Mouse (Mus musculus) fibroblast of lung, adult 2 months (primary cell): ENCODE results near the gene Tmem214.
"Not testable (repeated sequence)": the region's sequence is repeated elsewhere in the genome, so short reads cannot be mapped to it uniquely, and the experiment has no call there.

Experiments
- DNase-seq: peaks from one replicate; pipeline ENCODE4 v3.0.0-alpha.2; 2011; ENCODE audit warnings: low read depth

Gene Tmem214

DNA sequence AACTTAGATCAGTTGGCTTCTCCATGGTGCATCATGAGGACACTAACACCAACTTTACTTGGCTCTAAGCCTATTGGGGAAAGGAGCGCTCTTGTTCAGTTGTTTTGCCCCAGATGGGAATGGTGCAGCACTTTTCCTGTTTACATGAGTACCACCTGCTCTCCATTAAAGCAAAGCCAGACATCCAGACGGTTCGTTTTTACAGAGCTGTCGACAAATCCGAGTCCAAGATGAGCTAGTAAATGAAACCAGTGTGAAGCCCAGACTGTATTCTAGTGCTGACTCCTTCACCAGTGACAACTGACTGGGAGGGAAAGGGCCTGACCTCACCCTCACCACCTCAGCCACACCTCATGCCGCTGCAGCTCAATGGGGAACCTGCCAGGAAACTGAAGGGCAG, 10.8 kb downstream of the Tmem214 start:
- DNase-seq = no peak

DNA sequence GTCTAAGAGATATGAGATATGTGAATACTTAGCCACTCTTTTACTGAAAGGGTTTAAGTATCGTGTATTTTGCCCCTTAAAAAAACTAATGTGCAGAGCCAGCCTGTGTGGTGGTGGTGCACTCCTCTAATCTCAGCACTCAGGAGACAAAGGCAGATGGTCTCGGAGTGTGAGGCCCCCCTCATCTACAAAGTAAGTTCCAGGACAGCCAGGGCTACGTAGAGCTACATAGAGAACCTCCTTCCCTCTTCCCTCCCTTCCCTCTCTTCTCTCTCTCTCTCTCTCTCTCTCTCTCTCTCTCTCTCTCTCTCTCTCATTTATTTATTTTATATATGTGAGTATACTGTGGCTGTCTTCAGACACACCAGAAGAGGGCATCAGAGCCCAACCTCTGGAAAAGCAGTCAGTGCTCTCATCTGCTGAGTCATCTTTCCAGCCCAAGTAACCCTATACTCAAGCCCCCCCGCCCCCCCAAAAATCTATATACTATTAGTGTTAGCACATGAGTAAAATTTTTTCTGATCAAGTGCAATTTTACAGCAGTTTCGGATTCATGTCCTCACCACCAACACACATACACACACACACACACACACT, 11.6 kb downstream of the Tmem214 start:
- DNase-seq = no peak

GRCm38 (mm10) chr5:30881839-30882238, 14.0 kb downstream of the Tmem214 start:
- not testable (repeated sequence) for DNase-seq

DNA sequence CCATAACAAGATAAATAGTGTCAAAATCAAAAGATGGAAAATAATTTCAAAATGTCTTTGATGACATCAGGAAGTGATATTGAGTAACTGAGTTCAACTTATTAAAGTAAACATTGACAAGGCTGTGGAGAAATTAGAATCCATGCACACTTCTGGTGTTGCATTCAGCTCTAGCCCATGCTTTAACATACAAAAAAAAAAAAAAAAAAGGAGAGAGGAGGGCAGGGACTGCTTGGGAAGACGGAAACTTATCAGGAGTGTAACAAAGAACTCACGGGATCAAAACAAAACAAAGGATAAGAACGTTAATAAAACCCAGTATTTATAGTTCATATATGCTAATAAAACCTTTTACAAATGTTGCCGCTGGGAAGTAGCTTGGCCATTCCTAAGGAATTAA, 18.4 kb downstream of the Tmem214 start:
- no peak for DNase-seq

DNA sequence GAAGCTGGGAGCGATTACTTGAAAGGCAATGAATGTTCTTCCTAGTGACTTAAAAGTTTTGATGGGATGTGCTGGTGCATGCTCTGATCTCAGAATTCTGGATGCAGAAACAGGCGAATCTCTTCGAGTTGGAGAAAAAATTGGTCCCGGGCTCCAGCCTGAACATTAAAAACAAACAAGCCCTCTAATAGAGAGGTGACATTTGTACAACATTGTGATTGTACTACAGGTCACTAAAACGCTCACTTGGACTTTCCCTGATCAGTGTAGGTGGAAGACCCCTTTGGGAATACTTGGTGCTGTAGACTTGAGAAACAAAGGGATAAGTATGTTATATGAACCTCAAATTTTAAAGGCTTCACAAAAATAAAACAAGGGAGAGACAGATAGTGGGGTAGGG, 18.9 kb downstream of the Tmem214 start:
- no peak for DNase-seq

DNA sequence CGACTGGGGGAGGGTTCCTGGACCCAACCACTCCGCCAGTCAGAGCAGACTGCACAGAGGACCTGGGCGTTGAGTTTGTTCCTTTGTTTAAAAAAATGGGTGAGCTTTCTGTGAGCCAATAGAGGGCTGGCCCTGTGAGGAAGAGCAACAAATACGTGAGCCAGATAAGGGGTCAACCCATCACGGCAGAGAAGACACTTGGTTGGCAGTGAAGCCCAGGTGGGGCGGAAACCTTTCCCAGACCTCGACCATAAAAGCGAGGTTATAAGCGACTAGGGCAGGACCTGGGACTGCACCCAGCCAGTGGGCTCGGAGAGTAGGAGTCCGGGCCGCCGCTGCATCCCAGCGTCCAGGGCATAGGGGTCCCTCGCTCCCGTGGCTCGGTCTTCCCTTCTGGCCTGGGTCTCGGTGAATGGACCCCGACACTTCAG, 19.5 kb downstream of the Tmem214 start:
- DNase-seq = no peak

GRCm38 (mm10) chr5:30887858-30888336, 20.1 kb downstream of the Tmem214 start:
- DNase-seq = peak; percentile 98

- DNase-seq = peak; percentile 85
Measured at GRCm38 (mm10) chr5:30888337-30889087, 20.7 kb downstream of the Tmem214 start, which contains the start of gene Agbl5. Agbl5 (plus strand) TSS chr5:30888694.

DNA sequence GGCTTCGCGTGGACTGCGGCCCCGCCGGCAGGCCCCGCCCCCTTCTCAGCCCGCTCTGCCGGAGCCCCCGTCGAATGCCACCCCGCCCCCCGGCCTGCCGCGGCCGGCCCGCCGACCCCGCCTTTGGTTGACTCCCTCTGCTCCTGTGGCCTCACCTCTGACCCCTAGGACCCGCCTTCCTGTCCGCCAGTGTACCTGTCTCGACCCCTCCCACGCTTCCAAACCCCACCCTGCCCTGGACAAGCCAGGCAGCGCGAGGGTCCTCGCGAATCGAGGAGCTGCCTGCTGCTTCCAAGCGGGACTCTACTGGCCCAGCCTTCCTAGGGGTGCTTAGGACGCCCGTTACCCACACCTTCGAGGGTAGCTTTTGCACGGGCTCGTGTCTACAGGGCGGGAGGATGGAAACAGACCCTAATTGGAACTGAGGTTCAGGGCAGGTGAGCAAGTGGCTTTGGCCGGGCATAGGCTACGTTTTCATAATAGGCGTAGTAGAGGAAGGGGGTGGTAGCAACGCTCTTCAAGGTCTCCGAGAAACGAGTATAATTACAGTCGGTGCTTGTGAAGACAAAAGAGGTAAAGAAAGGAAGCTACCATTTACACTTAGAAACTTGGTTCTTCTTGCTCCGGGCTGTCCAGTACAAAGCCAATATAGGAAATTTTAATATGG, 21.4 kb downstream of the Tmem214 start:
- DNase-seq = no peak

DNA sequence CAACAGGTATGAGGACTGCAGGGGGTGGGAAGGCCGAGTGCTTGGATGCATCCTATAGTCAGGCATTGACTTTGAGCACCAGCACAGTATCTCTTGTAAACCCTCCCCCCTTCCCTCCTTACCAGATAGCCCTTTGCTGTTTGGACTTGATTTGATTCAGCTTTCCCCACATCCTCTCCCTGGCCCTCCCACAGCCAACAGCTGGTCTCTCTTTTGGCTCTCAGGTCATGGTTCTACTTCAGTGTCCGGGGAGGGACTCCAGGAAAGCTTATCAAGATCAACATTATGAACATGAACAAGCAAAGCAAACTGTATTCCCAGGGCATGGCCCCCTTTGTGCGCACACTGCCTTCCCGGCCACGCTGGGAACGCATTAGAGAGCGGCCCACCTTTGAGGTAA, 22.6 kb downstream of the Tmem214 start:
- DNase-seq = no peak

DNA sequence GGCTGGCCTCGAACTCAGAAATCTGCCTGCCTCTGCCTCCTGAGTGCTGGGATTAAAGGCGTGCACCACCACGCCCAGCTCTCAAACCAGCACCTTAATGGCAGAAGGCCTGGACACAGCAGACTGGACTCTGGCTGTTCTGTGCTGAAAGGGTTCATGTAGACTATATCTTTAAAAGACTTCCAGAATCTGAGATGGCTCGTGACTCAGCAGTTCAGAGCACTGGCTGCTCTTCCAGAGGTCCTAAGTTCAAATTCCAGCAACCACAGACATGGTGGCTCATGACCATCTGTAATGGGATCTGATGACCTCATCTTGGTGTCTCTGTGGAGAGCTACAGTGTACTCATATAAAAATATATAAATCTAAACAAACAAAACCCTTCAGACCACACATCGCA, 34.0 kb downstream of the Tmem214 start:
- DNase-seq = no peak

GRCm38 (mm10) chr5:30907413-30908059, 39.7 kb downstream of the Tmem214 start, which contains the start of gene Ost4:
Ost4 (minus strand) TSS chr5:30907788.
- peak; percentile 92 for DNase-seq

GRCm38 (mm10) chr5:30908426-30909299, 40.9 kb downstream of the Tmem214 start:
- DNase-seq = peak; percentile 91

DNA sequence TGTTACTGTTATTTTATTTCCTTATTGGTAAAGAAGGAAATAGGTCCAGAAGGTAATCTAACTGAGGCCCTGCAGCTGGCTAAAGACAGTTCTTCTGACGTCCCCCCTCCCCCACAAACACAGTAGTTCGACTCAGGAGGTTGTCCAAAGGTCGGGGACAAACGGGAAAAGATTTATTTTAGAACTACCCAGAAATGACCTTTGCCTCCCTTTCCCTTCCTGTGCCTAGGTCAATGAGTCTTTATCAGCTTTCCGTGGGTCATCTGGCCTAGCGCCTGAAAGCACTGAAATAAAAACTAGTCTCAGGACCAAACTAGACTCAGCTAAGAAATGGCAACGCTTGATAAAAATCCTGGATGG, 41.5 kb downstream of the Tmem214 start:
- DNase-seq = no peak

DNA sequence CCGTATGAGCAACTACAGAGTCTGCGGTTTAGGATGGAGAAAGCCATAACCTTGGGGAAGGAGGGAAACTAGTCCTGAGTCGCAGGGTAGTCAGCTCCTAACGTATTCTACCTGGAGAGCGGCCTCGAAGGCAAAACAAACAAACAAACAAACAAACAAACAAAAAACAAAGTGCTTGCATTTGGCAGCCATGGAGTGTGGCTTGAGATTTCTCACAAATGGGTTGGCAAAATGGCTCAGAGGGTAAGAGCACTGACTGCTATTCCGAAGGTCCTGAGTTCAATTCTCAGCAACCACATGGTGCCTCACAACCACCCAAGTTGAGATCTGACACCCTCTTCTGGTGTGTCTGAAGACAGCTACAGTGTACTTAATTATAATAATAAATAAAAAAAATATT, 42.1 kb downstream of the Tmem214 start:
- DNase-seq = no peak

- peak; percentile 80 for DNase-seq
Measured at GRCm38 (mm10) chr5:30910481-30910880, 42.7 kb downstream of the Tmem214 start.

DNA sequence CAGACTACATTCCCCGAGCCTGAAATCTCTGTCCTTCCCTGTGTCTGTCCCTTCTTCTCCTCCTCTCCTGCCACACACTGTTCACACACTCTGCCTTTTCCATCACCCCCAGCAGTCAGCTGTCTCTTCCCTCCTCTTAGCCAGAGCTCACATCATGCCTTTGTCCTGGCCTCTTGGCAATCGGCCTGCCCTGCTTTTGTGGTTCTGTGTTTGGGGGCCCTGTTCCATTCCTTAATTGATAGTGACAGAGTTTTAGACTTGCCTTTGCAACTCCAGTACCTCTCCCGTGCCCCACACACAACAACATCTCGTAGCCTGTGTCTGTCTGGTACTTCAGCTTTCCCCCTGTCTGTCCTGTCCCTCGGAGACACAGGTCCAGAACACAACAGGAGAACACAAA, 44.3 kb downstream of the Tmem214 start:
- peak; percentile 48 for DNase-seq

GRCm38 (mm10) chr5:30913060-30913841, 45.4 kb downstream of the Tmem214 start, which contains the start of gene Emilin1:
Emilin1 (plus strand) TSS chr5:30913402.
- DNase-seq = peak; percentile 88

- DNase-seq = no peak
Measured at GRCm38 (mm10) chr5:30914101-30914635, 46.4 kb downstream of the Tmem214 start.

GRCm38 (mm10) chr5:30914849-30915248, 47.0 kb downstream of the Tmem214 start:
- no peak for DNase-seq
